9 mouse cellular contexts compared by ENCODE assay signal in genomic region chr17:72043001-72043666, GRCm38 (mm10).
DNase-seq lines count a peak whose midpoint lies in the region; ATAC-seq lines count a peak whose summit lies in the region.
"Had no signal": no experiment of that assay in that cellular context is flagged by ENCODE, and none has a peak within 500 bp of the region (broad histone marks: within the 10 kb centered on the region; RNA-seq: fewer than 3 reads in every experiment).

No protein-coding gene starts in this region.

- WGBS in limb, embryonic 15.5 days = 39% methylated on average over 9 of the region's 9 CpGs

- ATAC-seq in limb, embryonic 15.5 days (ENCODE audit: insufficient number of reproducible peaks, low FRiP score, low TSS enrichment, low read depth) = no peak

- H3K4me2 ChIP-seq in limb, embryonic 15.5 days = no peak overlapping the region

- H3K9ac ChIP-seq in limb, embryonic 15.5 days = no peak overlapping the region
- H3K9ac ChIP-seq: liver, embryonic 14.5 days had no signal

- no peak overlapping the region for H3K4me3 ChIP-seq in limb, embryonic 15.5 days

- H3K36me3 ChIP-seq in limb, embryonic 15.5 days = no peaks in the 10 kb centered on the region

- DNase-seq in brain, adult 2 months (ENCODE audit: low read depth, low spot score) = peak; percentile 97
- peak; percentile 92 for DNase-seq in cerebellum, adult 9-11 months
- peak; percentile 63 for DNase-seq in gastrocnemius, postnatal 25 days
- DNase-seq in kidney, postnatal 10 days = peak; percentile 69
- DNase-seq in right cerebral cortex, postnatal 25 days = peak; percentile 79
- no peak for DNase-seq in thymus, postnatal 25 days
- no peak for DNase-seq in adrenal gland, postnatal 14 days

- H3K4me1 ChIP-seq in limb, embryonic 15.5 days = peaks cover 13% of the 10 kb centered on the region; the same call in 1 of the 2 replicates

- no peaks in the 10 kb centered on the region for H3K27me3 ChIP-seq in limb, embryonic 15.5 days

- H3K9me3 ChIP-seq in limb, embryonic 15.5 days = no peaks in the 10 kb centered on the region

- H3K27ac ChIP-seq in limb, embryonic 15.5 days = 0 out of 2 replicates have a peak overlapping the region, but pooled peaks have one; percentile 18
- H3K27ac ChIP-seq: liver, embryonic 14.5 days had no signal

Comparison
In these comparisons a context has a peak if more than half of its experiments do, and no peak if none do; other contexts are left out.
1. DNase-seq: peak in brain, adult 2 months (single experiment), cerebellum, adult 9-11 months (single experiment), gastrocnemius, postnatal 25 days (single experiment), kidney, postnatal 10 days (single experiment) and right cerebral cortex, postnatal 25 days (single experiment); none in thymus, postnatal 25 days (single experiment) and adrenal gland, postnatal 14 days (single experiment).